Mouse (Mus musculus) stomach, postnatal 0 days (tissue): Measurements from ENCODE around the gene Car1. TPM values are rescaled to one million over a fixed set of nuclear protein-coding genes. Genes with fewer than 3 reads are reported as not detected.

ENCODE experiments used
- ATAC-seq: fragments of 200-750 bp; cut with Nextera tagmentation; 2 replicates; pipeline ENCODE4 v1.8.0; 2017; ENCODE audit not compliant: low FRiP score, low TSS enrichment
- DNase-seq: peaks from one replicate; pipeline ENCODE4 v3.0.0-alpha.2; 2016; ENCODE audit warnings: low spot score
- H3K27ac ChIP-seq: fragments of 300-500 bp; sonication (generic); replicated peaks from 2 replicates; pipeline ENCODE4 v1.5.1; 2014; ENCODE audit warnings: mild to moderate bottlenecking, control low read depth
- H3K27me3 ChIP-seq: fragments of 300-500 bp; sonication (generic); 2 replicates; pipeline ENCODE4 v1.6.1; 2014; ENCODE audit warnings: low read length; ENCODE audit not compliant: control insufficient read depth, insufficient read depth
- H3K36me3 ChIP-seq: fragments of 300-500 bp; sonication (generic); 2 replicates; pipeline ENCODE4 v1.6.1; 2014; ENCODE audit warnings: low read length, mixed read lengths; ENCODE audit not compliant: control insufficient read depth, insufficient read depth
- H3K4me1 ChIP-seq: fragments of 300-500 bp; sonication (generic); replicated peaks from 2 replicates; pipeline ENCODE4 v1.6.1; 2014; ENCODE audit warnings: antibody characterized with exemption; ENCODE audit not compliant: control insufficient read depth, insufficient read depth
- H3K4me2 ChIP-seq: fragments of 300-500 bp; sonication (generic); replicated peaks from 2 replicates; pipeline ENCODE4 v1.6.1; 2014; ENCODE audit warnings: low read depth, mild to moderate bottlenecking, control low read depth, moderate library complexity
- H3K4me3 ChIP-seq: fragments of 300-500 bp; sonication (generic); 2 replicates; pipeline ENCODE4 v1.5.1; 2014; ENCODE audit warnings: low read depth, low read length, control low read depth
- H3K9ac ChIP-seq: fragments of 300-500 bp; sonication (generic); 2 replicates; pipeline ENCODE4 v1.6.1; 2014; ENCODE audit warnings: mild to moderate bottlenecking, low read length, control low read depth, mixed read lengths
- H3K9me3 ChIP-seq: fragments of 300-500 bp; sonication (generic); 2 replicates; pipeline ENCODE4 v1.6.1; 2016; ENCODE audit warnings: low read length; ENCODE audit not compliant: control insufficient read depth
- CTCF ChIP-seq: IDR thresholded peaks from 2 replicates; pipeline ENCODE4 v1.5.1; 2016; ENCODE audit warnings: antibody characterized with exemption, low read depth, mild to moderate bottlenecking, moderate library complexity
- EP300 ChIP-seq: optimal IDR thresholded peaks from 2 replicates; pipeline ENCODE3; 2016; ENCODE audit warnings: antibody characterized with exemption
- WGBS: fragments of 180-500 bp; shearing (Covaris S2); extraction: QIAGEN DNeasy Blood & Tissue Kit; methylation state at CpG from one replicate; pipeline ENCODE4 v1.1.7; 2014; 5-methylcytosine and 5-hydroxymethylcytosine counted together
- polyA plus RNA-seq: library from polyadenylated mRNA; unstranded; fragments of >200 nt; fragmentation: Nextera tagmentation; extraction: Ambion mirVana; gene quantifications from 2 replicates; pipeline ENCODE4 v1.2.1, GENCODE M21; 2015

Gene Car1
- 0.10 and 0.11 TPM in 2 replicates for polyA plus RNA-seq

DNA sequence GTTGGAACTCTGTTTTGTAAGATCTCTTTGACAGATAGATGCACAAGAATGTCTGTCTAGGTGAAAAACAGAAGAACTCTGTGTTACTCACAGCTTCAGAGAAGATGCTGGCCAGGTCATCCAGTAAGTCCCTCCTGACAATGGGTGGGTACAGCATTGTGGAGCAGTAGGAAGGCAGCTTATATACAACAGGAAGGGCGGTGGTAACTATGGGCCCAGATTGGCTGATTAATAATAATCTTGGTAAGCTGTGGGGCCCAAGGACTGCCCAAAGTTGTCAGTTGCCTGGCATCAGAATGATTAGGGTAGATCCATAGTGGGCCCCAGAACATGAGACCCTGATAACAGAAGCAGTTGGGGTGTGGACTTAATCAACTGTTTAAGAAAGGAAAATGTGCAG, at the start of gene Car1:
Car1 (minus strand) TSS at position 158 of the 400 bp plus-strand sequence.
- H3K4me3 ChIP-seq, result no peak within 1 kb of the TSS
- no peaks in the 10 kb centered on the region for H3K9me3 ChIP-seq
- H3K4me1 ChIP-seq, result no peaks in the 10 kb centered on the region
- ATAC-seq, result no peak
- no peak within 1 kb of the TSS for H3K4me2 ChIP-seq
- no peaks in the 10 kb centered on the region for H3K27me3 ChIP-seq
- TF ChIP-seq EP300 (no peak), CTCF (no peak)
- no peak within 1 kb of the TSS for H3K27ac ChIP-seq
- WGBS, result 95% methylated on average over 1 of the region's 1 CpGs
- DNase-seq, result no peak
- H3K36me3 ChIP-seq, result no peaks in the 10 kb centered on the region
- H3K9ac ChIP-seq, result no peak within 1 kb of the TSS

DNA sequence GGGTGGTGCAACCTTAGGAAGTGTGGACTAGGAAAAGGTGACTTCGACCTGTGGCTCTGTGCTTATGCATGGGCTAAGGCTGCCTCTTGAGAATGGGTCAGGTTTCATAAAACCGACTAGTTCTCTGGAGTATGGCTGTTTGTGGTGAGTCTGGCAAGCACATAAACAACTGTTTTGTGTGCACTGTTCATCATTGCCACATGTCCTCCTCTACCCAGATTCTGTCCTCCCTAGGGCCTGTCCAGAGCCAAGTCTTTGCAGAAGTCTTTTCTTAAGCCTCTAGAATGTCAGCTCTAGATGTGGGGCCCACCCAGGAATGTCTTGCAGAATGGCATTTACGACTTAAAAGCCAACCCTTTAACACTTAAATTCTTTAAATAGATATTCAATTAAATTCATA, 49.7 kb upstream of the Car1 start:
- 67% methylated on average over 3 of the region's 3 CpGs for WGBS
- ATAC-seq (no peak), DNase-seq (no peak)
- TF ChIP-seq CTCF (no peak), EP300 (no peak)
- H3K9me3 ChIP-seq, result no peaks in the 10 kb centered on the region
- no peaks in the 10 kb centered on the region for H3K36me3 ChIP-seq
- H3K27me3 ChIP-seq, result no peaks in the 10 kb centered on the region
- H3K4me2 ChIP-seq, result no peak overlapping the region
- no peaks in the 10 kb centered on the region; the same call in 1 of the 2 replicates for H3K4me1 ChIP-seq
- no peak overlapping the region for H3K4me3 ChIP-seq
- no peak overlapping the region for H3K27ac ChIP-seq
- no peak overlapping the region for H3K9ac ChIP-seq

DNA sequence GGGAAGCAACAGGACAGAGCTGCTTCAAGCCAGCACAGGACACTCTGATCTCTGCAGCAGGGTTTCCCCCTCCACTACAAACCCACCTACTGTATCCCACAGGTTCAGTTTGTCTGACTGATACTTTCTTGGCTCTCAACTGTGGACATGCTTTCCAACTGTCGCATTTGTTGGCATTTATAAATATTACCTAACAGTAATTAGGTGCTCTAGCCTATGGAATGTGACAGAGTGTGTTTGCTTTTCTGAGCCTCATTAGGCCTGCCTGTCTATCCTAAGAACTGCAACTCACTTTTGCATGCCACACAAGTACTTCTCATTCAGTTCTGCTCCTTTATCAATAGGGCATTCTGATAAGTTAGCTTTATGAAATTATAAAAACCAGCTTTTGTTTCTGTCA, 46.3 kb upstream of the Car1 start:
- Histone ChIP-seq H3K36me3 (no peaks in the 10 kb centered on the region), H3K27me3 (no peaks in the 10 kb centered on the region), H3K4me1 (no peaks in the 10 kb centered on the region), H3K27ac (no peak overlapping the region), H3K4me2 (no peak overlapping the region), H3K9me3 (no peaks in the 10 kb centered on the region), H3K4me3 (no peak overlapping the region), H3K9ac (no peak overlapping the region)
- ATAC-seq, result no peak
- DNase-seq, result no peak
- TF ChIP-seq EP300, result no peak
- TF ChIP-seq CTCF, result no peak
- WGBS, result 21% methylated on average over 1 of the region's 1 CpGs

DNA sequence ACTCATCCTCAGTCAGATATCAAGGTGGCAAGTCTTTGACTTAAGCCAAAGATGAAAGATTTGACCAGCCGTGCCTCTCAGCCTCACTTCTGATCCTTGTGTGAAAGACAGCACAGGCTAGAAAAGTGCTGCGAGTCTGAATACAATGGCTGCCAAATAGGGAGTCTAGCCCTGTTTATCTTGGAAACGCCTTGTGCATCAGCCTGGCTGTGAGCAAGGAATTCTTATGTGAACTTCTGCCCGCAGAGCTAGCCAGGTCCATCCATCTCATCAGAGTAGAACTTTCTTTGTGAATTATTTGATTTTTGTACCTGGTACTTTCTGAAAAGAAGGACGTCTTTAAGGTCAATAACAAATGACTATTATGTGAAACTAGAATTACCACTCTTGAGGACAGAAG, 45.8 kb upstream of the Car1 start:
- ATAC-seq, result no peak
- Histone ChIP-seq H3K27me3 (no peaks in the 10 kb centered on the region), H3K36me3 (no peaks in the 10 kb centered on the region), H3K4me2 (no peak overlapping the region), H3K4me1 (no peaks in the 10 kb centered on the region), H3K9ac (no peak overlapping the region), H3K9me3 (no peaks in the 10 kb centered on the region), H3K4me3 (no peak overlapping the region), H3K27ac (no peak overlapping the region)
- 19% methylated on average over 5 of the region's 5 CpGs for WGBS
- TF ChIP-seq EP300 (no peak), CTCF (no peak)
- DNase-seq, result no peak

DNA sequence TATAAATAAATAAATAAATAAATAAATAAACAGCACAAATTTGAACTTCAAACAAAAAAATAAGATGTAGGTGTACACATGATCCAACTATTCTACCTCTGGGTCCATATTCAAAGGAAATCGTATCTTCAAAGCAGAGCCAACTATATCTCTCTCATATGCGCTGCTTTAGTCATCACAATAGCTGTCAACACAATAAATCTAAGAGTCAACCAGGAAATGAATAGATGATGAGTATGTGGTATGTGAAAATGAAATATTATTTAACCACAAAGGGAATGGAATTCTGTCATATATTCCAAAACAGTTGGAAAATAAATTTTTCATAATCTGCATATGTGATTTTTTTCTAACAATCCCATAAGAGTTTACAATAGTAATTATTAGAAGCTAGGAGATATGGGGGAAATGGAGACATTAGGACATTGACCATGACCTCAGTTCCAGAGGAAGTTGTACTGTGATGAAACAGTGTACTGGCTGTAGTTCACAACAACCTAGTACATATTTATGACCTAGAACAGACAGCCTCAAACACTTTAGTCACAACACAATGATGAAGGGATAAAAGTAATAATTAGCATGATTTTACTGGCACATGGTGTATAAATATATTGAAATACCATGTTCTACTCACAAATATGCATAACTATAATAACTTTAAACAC, 40.6 kb upstream of the Car1 start:
- H3K9ac ChIP-seq, result no peak overlapping the region
- 83% methylated on average over 2 of the region's 2 CpGs for WGBS

DNA sequence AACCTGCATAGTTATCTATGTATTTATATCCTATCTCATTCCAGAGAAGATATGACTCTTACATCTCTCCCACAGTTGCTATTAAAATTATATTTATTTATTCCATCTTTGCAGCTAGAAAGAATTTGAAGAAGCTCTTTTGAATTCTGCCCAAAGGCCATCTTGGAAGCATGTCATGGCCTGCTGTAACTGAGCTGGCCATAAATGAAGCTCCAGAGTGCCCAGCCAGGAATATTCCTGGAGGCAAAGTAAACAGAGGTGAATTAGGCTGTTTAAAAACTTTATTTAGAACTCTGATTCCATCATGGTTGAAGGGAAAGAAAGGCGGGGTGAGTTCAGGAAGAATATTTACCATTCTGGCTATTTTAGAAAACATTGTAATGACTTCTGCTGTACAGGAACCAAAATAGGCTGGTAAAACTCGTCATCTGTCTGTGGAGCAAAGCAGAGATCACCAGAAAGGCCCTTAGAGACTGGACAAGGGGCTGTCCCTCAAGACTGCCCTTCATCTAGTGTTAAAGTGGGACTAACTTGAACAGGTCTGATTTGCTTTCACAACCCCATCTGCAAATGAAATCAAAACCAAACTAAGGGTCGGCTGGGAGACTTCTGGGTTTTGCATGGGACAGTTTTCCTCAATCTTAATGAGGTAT, 31.4 kb upstream of the Car1 start:
- no peak overlapping the region for H3K4me3 ChIP-seq
- H3K4me2 ChIP-seq, result no peak overlapping the region
- H3K27me3 ChIP-seq, result no peaks in the 10 kb centered on the region
- no peak for ATAC-seq
- no peaks in the 10 kb centered on the region for H3K4me1 ChIP-seq
- no peaks in the 10 kb centered on the region for H3K36me3 ChIP-seq
- TF ChIP-seq CTCF, result no peak
- TF ChIP-seq EP300, result no peak
- H3K27ac ChIP-seq, result no peak overlapping the region
- WGBS, result 64% methylated on average over 3 of the region's 3 CpGs
- DNase-seq, result no peak
- no peaks in the 10 kb centered on the region for H3K9me3 ChIP-seq
- H3K9ac ChIP-seq, result no peak overlapping the region

More for the DNA sequence above, 40.6 kb upstream of the Car1 start:
- Histone ChIP-seq H3K36me3 (no peaks in the 10 kb centered on the region), H3K4me2 (no peak overlapping the region), H3K9me3 (no peaks in the 10 kb centered on the region), H3K4me1 (no peaks in the 10 kb centered on the region), H3K27me3 (no peaks in the 10 kb centered on the region), H3K4me3 (no peak overlapping the region), H3K27ac (no peak overlapping the region)
- ATAC-seq (no peak), DNase-seq (no peak)
- no peak for TF ChIP-seq CTCF
- no peak for TF ChIP-seq EP300
